Mouse (Mus musculus): ENCODE measurements around the gene Hjurp. TPM values are rescaled to one million over a fixed set of nuclear protein-coding genes. Genes with fewer than 3 reads are reported as not detected.
A peak's percentile ranks its signal among the peaks of the same experiment; 100 is the strongest.

Gene Hjurp
- polyA plus RNA-seq, 2 experiments = 38.0 to 61.0 TPM

- Histone ChIP-seq H3K9ac (replicated peaks) (no peak overlapping the region), H3K36me3 (replicated peaks; ENCODE audit: control insufficient read depth, insufficient read depth, low read depth) (no peaks in the 10 kb centered on the region), H3K4me3 (ENCODE audit: insufficient read depth in 1 of 2, low read depth in 2 of 2, low read length in 2 of 2) (no peak overlapping the region), H3K27ac (no peak overlapping the region), H3K4me2 (ENCODE audit: low read depth) (no peak overlapping the region), H3K4me1 (replicated peaks; ENCODE audit: control insufficient read depth in 2 of 2, insufficient read depth in 2 of 2, low read length in 1 of 2) (no peaks in the 10 kb centered on the region), H3K9me3 (ENCODE audit: control insufficient read depth, low read length) (peaks cover 14% of the 10 kb centered on the region), H3K27me3 (ENCODE audit: control insufficient read depth, insufficient read depth, low read length) (no peaks in the 10 kb centered on the region)
- 50% methylated on average over 9 of the region's 9 CpGs for WGBS (ENCODE audit: insufficient replicate concordance)
- no peak for ATAC-seq (ENCODE audit: insufficient read depth)
- DNase-seq (ENCODE audit: low read depth in 3 of 3, low spot score in 3 of 3) = no peak
- TF ChIP-seq EP300 (IDR thresholded peaks at IDR 0.05; ENCODE audit: low read depth) (no peak), CTCF (IDR thresholded peaks at IDR 0.05; ENCODE audit: low read depth) (peak; percentile 55)
Observed at GRCm38 (mm10) chr1:88301121-88302014, 23.9 kb upstream of the Hjurp start.

- Histone ChIP-seq H3K27ac (no peak overlapping the region), H3K27me3 (ENCODE audit: control insufficient read depth, insufficient read depth, low read length) (no peaks in the 10 kb centered on the region), H3K9me3 (ENCODE audit: control insufficient read depth, low read length) (peaks cover 16% of the 10 kb centered on the region), H3K36me3 (replicated peaks; ENCODE audit: control insufficient read depth, insufficient read depth, low read depth) (no peaks in the 10 kb centered on the region), H3K9ac (replicated peaks) (no peak overlapping the region), H3K4me3 (ENCODE audit: insufficient read depth in 1 of 2, low read depth in 2 of 2, low read length in 2 of 2) (no peak overlapping the region), H3K4me1 (replicated peaks; ENCODE audit: control insufficient read depth in 2 of 2, insufficient read depth in 2 of 2, low read length in 1 of 2) (no peaks in the 10 kb centered on the region), H3K4me2 (ENCODE audit: low read depth) (no peak overlapping the region)
- DNase-seq (ENCODE audit: low read depth in 3 of 3, low spot score in 3 of 3) (no peak), ATAC-seq (ENCODE audit: insufficient read depth) (0 out of 2 replicates have a peak, but pooled peaks have one; percentile 5)
- 29% methylated on average over 5 of the region's 5 CpGs for WGBS (ENCODE audit: insufficient replicate concordance)
- TF ChIP-seq EP300 (IDR thresholded peaks at IDR 0.05; ENCODE audit: low read depth) = no peak
Observed at GRCm38 (mm10) chr1:88300301-88301050, 23.0 kb upstream of the Hjurp start.

GRCm38 (mm10) chr1:88299529-88299945, 22.1 kb upstream of the Hjurp start:
- DNase-seq (ENCODE audit: low read depth in 3 of 3, low spot score in 3 of 3) (no peak), ATAC-seq (ENCODE audit: insufficient read depth) (no peak)
- TF ChIP-seq CTCF (IDR thresholded peaks at IDR 0.05; ENCODE audit: low read depth) = no peak
- no peak for TF ChIP-seq EP300 (IDR thresholded peaks at IDR 0.05; ENCODE audit: low read depth)
- H3K27me3 ChIP-seq (ENCODE audit: control insufficient read depth, insufficient read depth, low read length) = no peaks in the 10 kb centered on the region
- H3K9me3 ChIP-seq (ENCODE audit: control insufficient read depth, low read length) = peaks cover 18% of the 10 kb centered on the region
- no peaks in the 10 kb centered on the region for H3K4me1 ChIP-seq (replicated peaks; ENCODE audit: control insufficient read depth in 2 of 2, insufficient read depth in 2 of 2, low read length in 1 of 2)
- H3K36me3 ChIP-seq (replicated peaks; ENCODE audit: control insufficient read depth, insufficient read depth, low read depth) = no peaks in the 10 kb centered on the region
- H3K4me3 ChIP-seq (ENCODE audit: insufficient read depth in 1 of 2, low read depth in 2 of 2, low read length in 2 of 2) = no peak overlapping the region
- H3K9ac ChIP-seq (replicated peaks) = no peak overlapping the region
- H3K4me2 ChIP-seq (ENCODE audit: low read depth) = no peak overlapping the region
- WGBS (ENCODE audit: insufficient replicate concordance) = 60% methylated on average over 2 of the region's 2 CpGs
- H3K27ac ChIP-seq = no peak overlapping the region

- H3K9me3 ChIP-seq (ENCODE audit: control insufficient read depth, low read length) = peaks cover 17% of the 10 kb centered on the region
- ATAC-seq (ENCODE audit: insufficient read depth) (no peak), DNase-seq (ENCODE audit: low read depth in 3 of 3, low spot score in 3 of 3) (no peak)
- TF ChIP-seq CTCF (IDR thresholded peaks at IDR 0.05; ENCODE audit: low read depth) (no peak), EP300 (IDR thresholded peaks at IDR 0.05; ENCODE audit: low read depth) (no peak)
- no peak overlapping the region for H3K4me3 ChIP-seq (ENCODE audit: insufficient read depth in 1 of 2, low read depth in 2 of 2, low read length in 2 of 2)
- 40% methylated on average over 4 of the region's 4 CpGs for WGBS (ENCODE audit: insufficient replicate concordance)
- no peaks in the 10 kb centered on the region for H3K36me3 ChIP-seq (replicated peaks; ENCODE audit: control insufficient read depth, insufficient read depth, low read depth)
- no peak overlapping the region for H3K4me2 ChIP-seq (ENCODE audit: low read depth)
- no peaks in the 10 kb centered on the region for H3K27me3 ChIP-seq (ENCODE audit: control insufficient read depth, insufficient read depth, low read length)
- H3K27ac ChIP-seq = no peak overlapping the region
- H3K9ac ChIP-seq (replicated peaks) = no peak overlapping the region
- no peaks in the 10 kb centered on the region for H3K4me1 ChIP-seq (replicated peaks; ENCODE audit: control insufficient read depth in 2 of 2, insufficient read depth in 2 of 2, low read length in 1 of 2)
Observed at GRCm38 (mm10) chr1:88298686-88299528, 21.5 kb upstream of the Hjurp start.
